Mouse (Mus musculus) left cerebral cortex, adult 9 months (tissue): Measurements from ENCODE around the gene Tbxas1.

ENCODE experiments used
- DNase-seq, 2 experiments: peaks; one replicate each; pipeline ENCODE4 v3.0.0; 2022; ENCODE audit warnings: low spot score in 2 of 2

The Tbxas1 gene

GRCm38 (mm10) chr6:38853561-38853992 lies 21.6 kb upstream of the Tbxas1 start:
- DNase-seq = no peak

GRCm38 (mm10) chr6:38859819-38860218 lies 15.4 kb upstream of the Tbxas1 start:
- no peak for DNase-seq

- DNase-seq = no peak
These were observed 14.9 kb upstream of the Tbxas1 start for GRCm38 (mm10) chr6:38860301-38860700.

GRCm38 (mm10) chr6:38863595-38863994 lies 11.6 kb upstream of the Tbxas1 start:
- no peak for DNase-seq

DNA sequence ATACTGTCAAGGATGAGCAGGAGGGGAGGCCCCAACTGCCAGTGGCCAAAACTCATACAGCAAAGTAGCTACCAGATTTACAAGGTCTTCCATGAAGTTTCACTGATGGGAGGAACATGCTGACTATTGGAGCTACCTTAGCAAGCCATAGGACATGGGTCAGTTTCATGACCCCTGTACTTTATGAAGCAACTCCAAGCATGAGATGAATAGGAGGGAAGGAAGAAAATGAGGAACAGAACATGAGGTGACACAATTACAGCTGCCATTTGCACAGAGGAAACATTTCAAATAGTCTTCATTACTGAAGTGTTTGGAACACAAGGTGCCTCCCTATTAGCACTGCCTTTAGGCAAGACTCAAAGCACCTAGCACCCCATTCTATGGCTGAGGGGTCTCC lies 9.4 kb upstream of the Tbxas1 start:
- no peak for DNase-seq

- no peak for DNase-seq
These were observed 8.8 kb upstream of the Tbxas1 start for GRCm38 (mm10) chr6:38866357-38866756.

- DNase-seq = no peak
These were observed 8.4 kb upstream of the Tbxas1 start for GRCm38 (mm10) chr6:38866761-38867160.

DNA sequence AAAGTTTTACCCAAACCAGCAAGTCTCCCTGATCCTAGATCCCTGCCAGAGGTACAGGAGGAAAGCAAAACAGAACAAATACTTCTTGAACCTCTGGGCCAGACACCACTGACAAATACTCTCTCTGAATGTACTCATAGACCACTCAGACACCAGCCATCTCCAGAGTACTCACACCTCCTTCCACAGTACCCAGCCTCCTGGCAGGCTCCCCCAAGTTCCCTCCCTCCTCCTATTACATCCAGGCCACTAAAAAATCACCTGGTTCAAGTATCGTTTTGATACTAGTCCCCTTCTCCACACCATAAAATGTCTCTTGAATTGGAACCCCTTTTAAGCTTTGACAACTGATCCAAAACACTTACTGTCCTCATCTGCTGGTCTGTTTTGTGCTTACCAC lies 7.9 kb upstream of the Tbxas1 start:
- no peak for DNase-seq

DNA sequence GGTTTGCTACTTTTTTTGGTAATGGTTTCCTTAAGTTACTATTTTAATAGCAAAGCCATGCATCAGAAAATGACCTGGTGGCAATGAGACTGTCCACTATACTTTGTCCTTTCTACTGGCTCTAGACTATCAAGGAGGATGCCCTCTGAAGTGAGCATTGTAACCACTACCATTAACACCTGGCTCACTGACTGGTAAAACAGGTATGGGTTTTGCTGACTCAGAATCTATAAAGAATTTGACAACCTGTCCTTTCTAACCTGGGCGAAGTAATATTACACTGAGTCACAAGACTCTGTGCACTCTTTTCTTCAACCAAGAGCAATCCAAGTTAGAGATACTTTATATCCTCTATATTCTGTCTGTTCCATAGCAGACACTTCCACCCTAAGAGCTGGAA lies 6.2 kb upstream of the Tbxas1 start:
- no peak for DNase-seq

GRCm38 (mm10) chr6:38870070-38870469 lies 5.1 kb upstream of the Tbxas1 start:
- DNase-seq = no peak

GRCm38 (mm10) chr6:38871051-38871450 lies 4.2 kb upstream of the Tbxas1 start:
- no peak for DNase-seq

GRCm38 (mm10) chr6:38873316-38873715 lies 1.9 kb upstream of the Tbxas1 start:
- no peak for DNase-seq

GRCm38 (mm10) chr6:38874035-38874434 lies 1.2 kb upstream of the Tbxas1 start:
- DNase-seq = peak in 1 of 2 experiments; percentile 68

DNA sequence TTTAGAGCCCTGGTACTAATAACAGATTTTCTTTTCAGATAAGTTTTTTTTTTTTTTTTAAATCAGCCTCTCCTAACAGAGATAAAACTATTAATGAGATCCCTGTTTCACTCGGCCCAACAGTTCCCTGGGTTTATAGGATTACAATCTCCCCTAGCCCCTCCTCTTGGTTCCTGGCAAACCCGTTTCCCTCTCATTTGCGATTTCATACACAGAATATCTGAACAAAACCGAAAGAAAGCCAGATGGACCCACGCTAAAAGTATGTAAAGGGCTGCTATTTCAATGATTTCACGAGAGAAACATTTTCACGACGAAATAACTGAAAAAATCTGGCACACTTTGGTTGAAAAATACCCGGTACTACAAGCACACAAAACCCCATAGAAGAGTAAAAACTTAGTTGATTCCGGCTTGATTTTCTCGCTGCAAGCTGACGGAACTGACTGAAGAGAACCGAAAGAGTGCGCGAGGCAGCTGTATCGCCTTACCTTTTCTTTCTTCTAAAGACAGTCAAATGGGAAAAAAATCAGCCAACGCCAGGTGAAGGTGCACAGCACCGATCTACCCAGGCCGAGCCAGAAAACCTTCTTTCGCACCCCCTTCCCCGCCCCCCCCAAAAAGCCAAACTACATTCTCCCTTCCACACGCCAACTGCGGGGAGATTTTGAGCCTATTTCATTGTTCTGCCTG lies 493 bp upstream of the Tbxas1 start:
- no peak for DNase-seq

- DNase-seq = peak; percentile 26 to 60
These were observed 1.1 kb downstream of the Tbxas1 start, which contains the start of gene Hipk2 for GRCm38 (mm10) chr6:38876071-38876911. Gene Hipk2, minus strand, starts transcription at chr6:38876165.

- no peak for DNase-seq
These were observed 2.5 kb downstream of the Tbxas1 start for GRCm38 (mm10) chr6:38877674-38878073.

- no peak for DNase-seq
These were observed 6.3 kb downstream of the Tbxas1 start for GRCm38 (mm10) chr6:38881468-38881867.

DNA sequence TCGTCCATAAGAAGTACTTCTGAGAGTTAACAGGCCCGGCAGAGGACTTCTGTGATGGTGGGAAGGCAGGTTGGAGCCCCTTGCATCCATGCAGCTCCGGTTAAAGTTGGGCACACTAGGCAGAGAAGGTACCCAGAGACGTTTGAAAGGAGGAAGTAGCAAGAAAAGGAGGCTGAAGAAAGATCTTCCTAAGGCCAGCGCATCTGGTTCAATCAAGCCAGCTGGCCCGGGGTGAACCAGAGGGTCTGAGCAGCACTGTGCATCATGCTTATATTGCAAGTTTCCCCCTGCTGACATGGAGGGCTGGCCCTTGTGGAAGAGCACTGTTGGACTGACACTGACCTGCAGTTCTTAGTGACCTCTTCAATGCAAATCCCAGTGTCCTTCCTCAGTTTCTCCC lies 6.8 kb downstream of the Tbxas1 start:
- no peak for DNase-seq

DNA sequence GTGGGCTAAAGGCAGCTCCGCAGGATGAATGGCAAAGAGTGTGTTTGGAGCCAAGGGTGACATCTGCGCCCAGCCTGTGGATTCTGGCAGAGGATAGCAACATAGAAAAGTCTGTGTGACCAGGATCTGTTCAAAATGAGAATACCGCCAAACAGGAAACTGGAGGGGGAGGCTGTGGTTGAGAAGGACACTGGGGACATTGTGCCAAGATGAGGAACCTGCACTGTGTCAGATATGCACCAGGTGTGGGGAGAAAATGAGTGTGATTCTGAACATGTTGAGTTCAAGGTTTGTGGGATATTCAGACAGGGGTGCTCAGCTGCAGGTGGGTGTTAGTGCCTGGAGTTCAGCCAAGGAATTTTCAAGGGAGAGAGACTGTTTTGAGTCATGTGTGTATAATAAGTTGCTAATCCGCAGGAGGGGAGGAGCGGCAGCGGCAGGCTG lies 7.5 kb downstream of the Tbxas1 start:
- no peak for DNase-seq

GRCm38 (mm10) chr6:38884482-38884881 lies 9.3 kb downstream of the Tbxas1 start:
- no peak for DNase-seq

DNA sequence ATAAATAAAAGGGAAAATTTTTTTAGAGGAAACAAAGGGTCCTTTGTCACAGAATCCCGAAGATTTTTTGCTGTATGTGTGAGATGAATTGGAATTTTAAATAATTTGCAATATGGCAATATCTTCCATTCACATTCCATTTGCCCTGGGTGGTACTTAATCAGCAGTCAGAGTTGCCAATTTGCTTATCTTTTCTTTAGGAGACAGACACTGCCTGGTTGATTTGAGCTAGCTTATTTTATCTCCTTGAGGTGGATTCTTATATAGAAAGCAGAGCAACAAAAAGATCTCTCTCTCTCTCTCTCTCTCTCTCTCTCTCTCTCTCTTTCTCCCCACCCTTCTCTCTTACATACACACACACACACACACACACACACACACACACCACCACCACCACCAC lies 9.9 kb downstream of the Tbxas1 start:
- DNase-seq = no peak

DNA sequence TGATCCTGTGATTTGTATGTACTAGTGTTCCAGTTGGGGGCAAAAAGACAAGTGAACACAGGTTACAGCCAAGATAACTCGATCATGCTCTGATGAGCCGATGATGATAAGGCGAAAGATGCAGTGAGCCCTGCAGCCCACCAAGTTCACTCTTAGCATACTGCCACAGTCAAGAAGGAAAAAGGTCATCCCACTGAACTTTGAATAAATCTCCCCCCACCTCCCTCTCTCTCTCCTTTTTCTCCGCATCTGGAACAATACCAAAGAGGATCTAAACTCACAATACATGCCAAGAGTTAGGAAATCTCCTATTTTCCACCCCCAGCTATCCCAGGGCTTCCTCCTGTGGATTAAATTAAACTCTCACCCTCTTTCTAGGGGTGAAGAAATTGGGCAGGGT lies 12.2 kb downstream of the Tbxas1 start:
- no peak for DNase-seq

GRCm38 (mm10) chr6:38889156-38889555 lies 14.0 kb downstream of the Tbxas1 start:
- DNase-seq = no peak
